Mouse (Mus musculus): ENCODE results near the gene Gm960.

DNA sequence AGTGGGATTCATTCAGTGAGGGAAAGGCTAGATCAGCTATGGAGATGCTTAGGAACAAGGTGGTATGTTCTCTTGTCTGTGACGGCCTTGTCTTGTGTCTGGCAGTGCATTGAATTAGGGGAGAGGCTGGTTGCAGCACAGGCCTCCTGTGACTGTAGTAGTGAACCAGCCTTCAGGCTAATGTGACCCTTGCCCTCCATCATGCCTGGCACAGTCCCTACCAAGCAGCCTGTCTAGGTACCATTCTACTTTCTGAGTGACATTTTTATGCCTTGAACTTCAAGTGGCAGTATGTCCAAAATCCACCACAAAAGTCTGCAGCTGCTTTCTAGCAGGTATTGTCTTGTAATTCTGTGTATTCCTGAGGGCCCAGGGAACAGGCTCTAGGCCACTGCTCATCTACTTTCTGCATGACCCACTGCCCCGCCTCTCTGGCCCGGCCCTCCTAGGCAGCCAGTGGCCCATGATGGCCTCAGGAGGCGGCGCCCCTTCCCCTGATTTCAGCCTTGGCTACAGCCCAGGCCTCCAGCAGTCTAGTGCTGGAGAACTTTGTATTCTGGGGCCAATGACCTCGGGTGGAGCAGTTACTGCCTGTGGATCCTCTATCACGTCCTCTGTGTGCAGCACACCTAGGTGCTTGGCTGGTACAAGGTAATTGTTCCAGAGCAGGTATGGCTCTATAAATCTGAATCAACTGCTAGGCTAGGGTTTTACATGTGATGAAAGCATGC, 104.5 kb downstream of the Gm960 start:
- TF ChIP-seq CTCF (IDR thresholded peaks at IDR 0.05; ENCODE audit: control insufficient read depth, insufficient read depth, insufficient replicate concordance, low read depth, low read length) (no peak), POLR2A (IDR thresholded peaks at IDR 0.05; ENCODE audit: control insufficient read depth, low read depth, low read length) (no peak)
